Mouse (Mus musculus): ENCODE measurements at regions not wholly inside any gene's neighbourhood (a gene's known extent, or its start where the extent isn't known, plus 50 kb on each side); places are given as distances from the start of the nearest gene placed in this dataset.

- Histone ChIP-seq H3K27me3 (ENCODE audit: control insufficient read depth, insufficient read depth, low read length, poor library complexity, severe bottlenecking) (no peaks in the 10 kb centered on the region), H3K36me3 (ENCODE audit: control insufficient read depth, insufficient read depth, low read length, poor library complexity, severe bottlenecking) (no peaks in the 10 kb centered on the region)
- no peak for DNase-seq (ENCODE audit: low read depth, low spot score)
These were observed 262.3 kb upstream of the Habp2 start for GRCm38 (mm10) chr19:56024599-56024998.

DNA sequence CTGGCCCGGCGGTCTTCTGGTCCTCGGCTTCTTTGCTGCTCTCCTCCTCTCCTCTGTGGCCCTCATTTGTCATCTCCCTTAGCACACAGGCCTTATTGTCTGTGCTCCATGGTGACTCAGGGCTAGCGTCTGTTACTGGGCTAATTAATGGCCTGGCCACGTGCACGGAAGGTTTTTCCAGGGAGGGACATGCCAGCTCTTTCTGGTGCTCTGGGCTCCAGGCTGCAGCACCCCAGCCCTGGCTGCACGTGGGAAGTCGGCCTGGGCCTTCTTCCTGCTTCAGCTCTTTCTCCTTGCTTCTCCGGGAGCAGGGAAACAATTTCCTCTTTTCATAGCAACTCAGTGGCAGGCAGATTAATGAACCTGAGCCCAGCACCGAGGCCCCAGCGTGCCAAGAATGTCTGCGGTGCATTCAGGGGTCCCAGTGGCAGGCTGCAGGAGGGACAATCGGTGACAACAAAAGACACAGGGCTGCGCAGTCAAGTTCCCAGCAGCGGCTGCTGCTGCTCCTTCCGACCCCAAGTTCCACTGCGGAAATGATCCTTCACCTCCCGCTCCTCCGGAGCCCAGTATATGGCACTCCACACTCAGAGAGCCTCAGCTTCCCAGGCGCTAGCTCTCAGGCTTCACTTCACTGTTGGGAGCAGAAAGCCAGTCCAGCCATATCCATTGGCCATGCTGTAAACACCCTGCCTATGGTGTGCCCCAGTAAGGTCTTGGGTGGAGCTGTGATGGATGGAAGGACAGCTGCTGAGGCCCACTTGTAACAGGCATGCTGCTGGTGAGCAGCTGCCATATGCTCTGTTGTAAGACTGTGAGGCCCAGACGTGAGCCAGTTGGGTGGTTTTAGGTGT, 257.3 kb upstream of the Habp2 start:
- DNase-seq (ENCODE audit: low read depth, low spot score), result no peak

GRCm38 (mm10) chr19:56030401-56030925, 256.5 kb upstream of the Habp2 start:
- H3K36me3 ChIP-seq (ENCODE audit: control insufficient read depth, insufficient read depth, low read length, poor library complexity, severe bottlenecking), result no peaks in the 10 kb centered on the region
- H3K27me3 ChIP-seq (ENCODE audit: control insufficient read depth, insufficient read depth, low read length, poor library complexity, severe bottlenecking), result no peaks in the 10 kb centered on the region
- DNase-seq (ENCODE audit: low read depth, low spot score), result no peak

More for the DNA sequence above, 257.3 kb upstream of the Habp2 start:
- Histone ChIP-seq H3K36me3 (ENCODE audit: control insufficient read depth, insufficient read depth, low read length, poor library complexity, severe bottlenecking) (no peaks in the 10 kb centered on the region), H3K27me3 (ENCODE audit: control insufficient read depth, insufficient read depth, low read length, poor library complexity, severe bottlenecking) (no peaks in the 10 kb centered on the region)

GRCm38 (mm10) chr19:56034552-56034951, 252.4 kb upstream of the Habp2 start:
- Histone ChIP-seq H3K36me3 (ENCODE audit: control insufficient read depth, insufficient read depth, low read length, poor library complexity, severe bottlenecking) (no peaks in the 10 kb centered on the region), H3K27me3 (ENCODE audit: control insufficient read depth, insufficient read depth, low read length, poor library complexity, severe bottlenecking) (no peaks in the 10 kb centered on the region)
- DNase-seq (ENCODE audit: low read depth, low spot score), result no peak

DNA sequence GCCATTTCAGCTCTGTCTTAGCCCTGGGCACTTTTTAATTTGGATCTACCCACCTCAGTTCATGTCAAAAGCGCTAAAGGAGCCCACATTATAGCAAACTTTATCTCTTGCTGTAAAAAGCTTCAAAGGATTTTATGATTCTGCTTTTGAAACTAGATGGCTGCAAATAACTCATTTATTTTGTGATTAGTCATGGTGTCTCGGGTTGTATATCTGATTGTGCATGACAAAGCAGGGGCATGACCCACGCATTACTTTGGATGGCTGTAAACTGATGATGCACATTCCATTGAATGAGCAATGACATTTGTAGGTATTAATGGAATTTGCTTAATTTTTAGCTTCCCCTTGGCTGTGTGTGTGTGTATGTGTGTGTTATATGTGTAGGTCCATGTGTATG, 249.4 kb upstream of the Habp2 start:
- no peak for DNase-seq (ENCODE audit: low read depth, low spot score)
- H3K27me3 ChIP-seq (ENCODE audit: control insufficient read depth, insufficient read depth, low read length, poor library complexity, severe bottlenecking), result no peaks in the 10 kb centered on the region
- no peaks in the 10 kb centered on the region for H3K36me3 ChIP-seq (ENCODE audit: control insufficient read depth, insufficient read depth, low read length, poor library complexity, severe bottlenecking)

GRCm38 (mm10) chr19:56039091-56040004, 247.6 kb upstream of the Habp2 start:
- H3K27me3 ChIP-seq (ENCODE audit: control insufficient read depth, insufficient read depth, low read length, poor library complexity, severe bottlenecking), result no peaks in the 10 kb centered on the region

DNA sequence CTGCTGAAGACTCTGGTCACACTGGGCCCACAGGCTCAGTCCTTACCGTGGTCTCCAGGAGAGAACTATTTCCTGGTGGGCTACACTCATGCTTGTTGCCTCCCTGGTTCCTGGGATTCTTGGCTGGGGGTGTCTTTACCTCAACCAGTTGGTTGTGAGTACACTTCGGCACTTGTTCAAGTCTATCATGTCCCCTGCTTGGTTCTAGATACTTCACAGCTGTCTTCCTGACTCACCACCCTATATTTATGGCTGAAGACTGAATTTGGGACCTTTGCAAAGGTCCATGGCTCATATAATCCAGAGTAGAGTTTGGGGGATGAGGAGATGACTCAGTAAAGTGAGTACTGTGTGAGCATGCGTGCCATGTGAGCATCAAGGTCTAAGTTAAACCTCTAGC, 245.0 kb upstream of the Habp2 start:
- no peaks in the 10 kb centered on the region for H3K27me3 ChIP-seq (ENCODE audit: control insufficient read depth, insufficient read depth, low read length, poor library complexity, severe bottlenecking)
- H3K36me3 ChIP-seq (ENCODE audit: control insufficient read depth, insufficient read depth, low read length, poor library complexity, severe bottlenecking), result no peaks in the 10 kb centered on the region
- no peak for DNase-seq (ENCODE audit: low read depth, low spot score)

More at GRCm38 (mm10) chr19:56039091-56040004, 247.6 kb upstream of the Habp2 start:
- H3K36me3 ChIP-seq (ENCODE audit: control insufficient read depth, insufficient read depth, low read length, poor library complexity, severe bottlenecking), result no peaks in the 10 kb centered on the region
- DNase-seq (ENCODE audit: low read depth, low spot score), result no peak

GRCm38 (mm10) chr19:56046784-56047390, 240.1 kb upstream of the Habp2 start:
- no peaks in the 10 kb centered on the region for H3K27me3 ChIP-seq (ENCODE audit: control insufficient read depth, insufficient read depth, low read length, poor library complexity, severe bottlenecking)
- no peaks in the 10 kb centered on the region for H3K36me3 ChIP-seq (ENCODE audit: control insufficient read depth, insufficient read depth, low read length, poor library complexity, severe bottlenecking)

DNA sequence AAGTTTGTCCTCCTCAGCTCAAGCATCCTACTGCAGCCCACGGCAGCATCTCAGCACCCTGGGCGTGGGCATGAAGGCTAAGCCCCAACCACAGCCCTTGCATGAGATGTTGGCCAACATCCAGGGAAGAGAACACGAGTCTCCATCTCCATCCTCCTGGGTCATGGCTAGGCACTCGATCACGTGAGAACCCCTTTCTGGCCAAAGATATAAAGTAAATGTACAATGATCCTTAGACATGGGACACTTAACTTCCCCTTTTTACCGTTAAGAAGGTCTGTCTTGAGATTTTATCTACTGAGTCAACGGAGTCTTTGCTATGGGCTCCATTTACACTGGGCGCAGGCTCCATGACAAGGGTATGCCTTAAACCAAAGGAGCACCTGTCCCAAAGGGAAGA, 232.8 kb upstream of the Habp2 start:
- DNase-seq (ENCODE audit: low read depth, low spot score), result no peak
- no peaks in the 10 kb centered on the region for H3K36me3 ChIP-seq (ENCODE audit: control insufficient read depth, insufficient read depth, low read length, poor library complexity, severe bottlenecking)
- H3K27me3 ChIP-seq (ENCODE audit: control insufficient read depth, insufficient read depth, low read length, poor library complexity, severe bottlenecking), result no peaks in the 10 kb centered on the region

More at GRCm38 (mm10) chr19:56046784-56047390, 240.1 kb upstream of the Habp2 start:
- no peak for DNase-seq (ENCODE audit: low read depth, low spot score)

DNA sequence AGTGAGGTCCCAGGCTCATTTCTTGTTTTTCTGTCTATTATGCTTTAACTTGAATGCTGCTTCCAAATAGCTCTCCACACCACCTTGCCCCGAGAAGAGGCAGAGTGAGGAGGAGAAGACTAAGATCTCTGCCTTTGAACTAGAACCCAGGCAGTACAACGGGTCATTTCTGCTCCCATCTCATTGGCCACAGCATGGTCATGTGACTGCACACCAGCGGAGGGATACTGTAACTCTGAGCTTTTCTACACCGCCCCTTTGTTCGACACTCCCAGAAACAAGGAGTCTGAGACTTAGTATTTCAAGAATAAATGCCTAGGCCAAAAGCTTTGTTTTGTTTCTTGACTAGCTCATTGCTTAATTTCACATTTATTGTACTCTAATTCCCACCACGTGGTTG, 230.5 kb upstream of the Habp2 start:
- no peak for DNase-seq (ENCODE audit: low read depth, low spot score)
- Histone ChIP-seq H3K27me3 (ENCODE audit: control insufficient read depth, insufficient read depth, low read length, poor library complexity, severe bottlenecking) (no peaks in the 10 kb centered on the region), H3K36me3 (ENCODE audit: control insufficient read depth, insufficient read depth, low read length, poor library complexity, severe bottlenecking) (no peaks in the 10 kb centered on the region)

GRCm38 (mm10) chr19:56061882-56062540, 224.9 kb upstream of the Habp2 start:
- no peak for DNase-seq (ENCODE audit: low read depth, low spot score)

DNA sequence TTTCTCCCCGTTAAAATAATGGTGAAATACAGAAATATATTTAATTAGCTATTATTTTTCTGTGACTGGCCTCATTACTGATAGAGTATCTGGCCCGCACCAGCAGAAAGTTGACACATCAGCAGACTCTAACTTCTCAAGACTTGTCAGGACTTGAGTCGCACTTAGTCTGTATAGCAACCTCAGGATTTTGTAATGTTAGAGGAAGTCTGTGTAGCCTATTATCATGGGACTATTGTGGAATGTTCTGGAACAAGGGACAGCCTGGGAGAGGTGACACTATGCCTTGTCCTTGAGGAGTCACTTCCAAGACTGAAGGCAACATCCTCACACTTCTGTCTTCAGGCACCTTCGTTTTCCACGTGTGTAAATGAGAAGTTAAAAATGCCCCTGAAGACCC, 223.8 kb upstream of the Habp2 start:
- no peak for DNase-seq (ENCODE audit: low read depth, low spot score)
- Histone ChIP-seq H3K36me3 (ENCODE audit: control insufficient read depth, insufficient read depth, low read length, poor library complexity, severe bottlenecking) (no peaks in the 10 kb centered on the region), H3K27me3 (ENCODE audit: control insufficient read depth, insufficient read depth, low read length, poor library complexity, severe bottlenecking) (no peaks in the 10 kb centered on the region)

More at GRCm38 (mm10) chr19:56061882-56062540, 224.9 kb upstream of the Habp2 start:
- H3K27me3 ChIP-seq (ENCODE audit: control insufficient read depth, insufficient read depth, low read length, poor library complexity, severe bottlenecking), result no peaks in the 10 kb centered on the region
- no peaks in the 10 kb centered on the region for H3K36me3 ChIP-seq (ENCODE audit: control insufficient read depth, insufficient read depth, low read length, poor library complexity, severe bottlenecking)

DNA sequence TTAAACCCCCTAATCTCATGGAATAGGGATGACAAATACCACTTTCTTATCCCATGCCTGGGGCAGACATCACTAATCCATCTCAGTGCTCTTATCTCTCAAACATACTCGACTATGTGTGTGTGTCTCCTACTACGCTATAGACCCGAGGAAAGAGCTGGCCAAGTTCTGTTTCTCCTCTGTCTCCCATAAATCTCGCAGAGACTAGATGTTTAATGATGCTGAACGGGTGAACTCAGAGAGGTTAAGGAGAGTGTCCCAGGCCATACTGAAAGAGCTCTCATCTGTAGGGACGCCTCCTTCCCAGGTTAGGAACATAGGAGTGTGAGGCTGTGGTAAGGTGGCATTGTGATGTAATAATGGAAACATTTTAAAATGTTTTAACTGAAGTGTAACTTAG, 221.2 kb upstream of the Habp2 start:
- DNase-seq (ENCODE audit: low read depth, low spot score), result no peak
- Histone ChIP-seq H3K27me3 (ENCODE audit: control insufficient read depth, insufficient read depth, low read length, poor library complexity, severe bottlenecking) (no peaks in the 10 kb centered on the region), H3K36me3 (ENCODE audit: control insufficient read depth, insufficient read depth, low read length, poor library complexity, severe bottlenecking) (no peaks in the 10 kb centered on the region)

DNA sequence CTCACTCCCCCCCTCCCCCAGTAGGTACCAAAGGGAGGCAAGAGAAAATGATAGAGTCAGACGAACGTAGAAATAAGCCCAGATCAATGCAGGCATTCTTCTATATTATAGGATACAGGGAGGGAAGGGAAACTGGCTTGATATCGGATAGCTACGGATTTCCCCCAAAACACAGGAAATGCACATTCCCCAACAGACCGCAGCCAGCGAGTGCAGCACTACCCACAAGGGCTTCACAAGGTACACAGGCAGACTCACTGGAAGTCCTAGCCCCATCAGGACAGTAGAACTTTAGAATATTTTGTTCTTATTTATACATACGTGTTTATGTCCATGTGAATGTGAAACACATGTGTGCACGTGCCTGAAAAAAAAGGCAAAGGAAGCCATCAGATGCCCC, 218.8 kb upstream of the Habp2 start:
- Histone ChIP-seq H3K36me3 (ENCODE audit: control insufficient read depth, insufficient read depth, low read length, poor library complexity, severe bottlenecking) (no peaks in the 10 kb centered on the region), H3K27me3 (ENCODE audit: control insufficient read depth, insufficient read depth, low read length, poor library complexity, severe bottlenecking) (no peaks in the 10 kb centered on the region)
- no peak for DNase-seq (ENCODE audit: low read depth, low spot score)
